Mouse (Mus musculus) olfactory bulb, adult 2 months (tissue): ENCODE data around the gene 2410131K14Rik.

Experiments used
- CTCF ChIP-seq: fragments of 200-500 bp; IDR thresholded peaks from 2 replicates; pipeline ENCODE4 v1.5.1; 2012; ENCODE audit warnings: low read depth, mild to moderate bottlenecking, low read length, moderate library complexity; ENCODE audit not compliant: insufficient read depth
- POLR2A ChIP-seq: fragments of 200-500 bp; IDR thresholded peaks from 2 replicates; pipeline ENCODE4 v1.6.1; 2012; ENCODE audit warnings: mild to moderate bottlenecking, low read depth, low read length, moderate library complexity; ENCODE audit not compliant: insufficient read depth

GRCm38 (mm10) chr5:118276711-118277110 lies 31.7 kb downstream of the 2410131K14Rik start:
- TF ChIP-seq CTCF (no peak), POLR2A (no peak)
